Comparison of ENCODE assay signal across 9 mouse cellular contexts in the genomic region with DNA sequence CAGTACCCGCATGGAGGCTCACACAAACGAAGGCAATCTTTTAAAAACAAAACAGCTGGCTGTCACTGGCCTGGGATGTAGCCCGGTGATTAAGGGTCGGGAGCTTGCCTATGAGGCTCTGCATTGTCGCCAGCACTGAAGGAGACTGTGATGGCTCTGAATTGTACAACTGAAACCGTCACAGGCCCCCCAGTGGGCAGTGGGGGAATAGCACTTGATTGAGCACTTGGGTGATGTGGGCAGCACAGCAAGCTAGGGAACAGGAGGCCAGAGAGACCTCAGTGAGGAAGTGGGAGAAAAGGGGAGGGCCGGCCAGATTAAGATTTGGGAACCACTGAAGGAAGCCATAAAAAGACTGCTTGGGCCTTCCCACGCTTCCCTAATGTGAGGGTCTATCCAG. TPM values are rescaled to one million over a fixed set of nuclear protein-coding genes. Genes with fewer than 3 reads are reported as not detected.
DNase-seq lines count a peak whose midpoint lies in the region; ATAC-seq lines count a peak whose summit lies in the region.
"Had no signal": no experiment of that assay in that cellular context is flagged by ENCODE, and none has a peak within 500 bp of the region (broad histone marks: within the 10 kb centered on the region; RNA-seq: fewer than 3 reads in every experiment).

No protein-coding gene starts in this region.

- no peak for ATAC-seq in midbrain, embryonic 15.5 days (replicated peaks)
- no peak for ATAC-seq in limb, embryonic 11.5 days (ENCODE audit: insufficient number of reproducible peaks, low FRiP score, low TSS enrichment, low read depth)

- no peak overlapping the region for H3K27ac ChIP-seq in midbrain, embryonic 10.5 days (replicated peaks)
- H3K27ac ChIP-seq in midbrain, embryonic 15.5 days: no peak overlapping the region
- no peak overlapping the region for H3K27ac ChIP-seq in limb, embryonic 11.5 days (replicated peaks; ENCODE audit: low read depth, low read length)
- H3K27ac ChIP-seq: embryonic facial prominence, embryonic 12.5 days had no signal

- peaks cover 13% of the 10 kb centered on the region; the same call in 1 of the 2 replicates for H3K36me3 ChIP-seq in midbrain, embryonic 10.5 days
- no peaks in the 10 kb centered on the region for H3K36me3 ChIP-seq in midbrain, embryonic 15.5 days (replicated peaks)
- no peaks in the 10 kb centered on the region for H3K36me3 ChIP-seq in limb, embryonic 11.5 days (ENCODE audit: control insufficient read depth, insufficient read depth, low read length)

- H3K9me3 ChIP-seq in midbrain, embryonic 10.5 days (replicated peaks): no peaks in the 10 kb centered on the region
- no peaks in the 10 kb centered on the region for H3K9me3 ChIP-seq in midbrain, embryonic 15.5 days
- no peaks in the 10 kb centered on the region; the same call in 1 of the 2 replicates for H3K9me3 ChIP-seq in limb, embryonic 11.5 days (ENCODE audit: control insufficient read depth, low read length)
- H3K9me3 ChIP-seq: embryonic facial prominence, embryonic 12.5 days had no signal

- no peak overlapping the region for H3K4me3 ChIP-seq in midbrain, embryonic 10.5 days
- H3K4me3 ChIP-seq in midbrain, embryonic 15.5 days: no peak overlapping the region
- H3K4me3 ChIP-seq in limb, embryonic 11.5 days (ENCODE audit: low read depth, low read length): no peak overlapping the region
- H3K4me3 ChIP-seq: embryonic facial prominence, embryonic 12.5 days had no signal

- peaks cover 48% of the 10 kb centered on the region for H3K4me1 ChIP-seq in midbrain, embryonic 10.5 days
- H3K4me1 ChIP-seq in midbrain, embryonic 15.5 days: no peaks in the 10 kb centered on the region
- H3K4me1 ChIP-seq in limb, embryonic 11.5 days (ENCODE audit: control insufficient read depth, insufficient read depth, low read length): peaks cover 6% of the 10 kb centered on the region; the same call in 1 of the 2 replicates

- DNase-seq in midbrain, embryonic 10.5 days (ENCODE audit: low spot score): peak; percentile 81
- peak; percentile 78 to 82 for DNase-seq in cerebellum, adult 18-20 months
- peak; percentile 88 for DNase-seq in gastrocnemius, adult 18-20 months (ENCODE audit: low spot score)
- peak; percentile 72 to 87 for DNase-seq in kidney, adult 8-10 months
- peak; percentile 84 for DNase-seq in limb, embryonic 11.5 days (ENCODE audit: low spot score)
- DNase-seq in natural killer cell, adult 2 months (ENCODE audit: low spot score in 2 of 2): peak; percentile 62 to 78
- peak; percentile 87 for DNase-seq in testis, postnatal 10 days (ENCODE audit: low spot score)

- no peak overlapping the region for H3K9ac ChIP-seq in midbrain, embryonic 15.5 days
- no peak overlapping the region for H3K9ac ChIP-seq in limb, embryonic 11.5 days (ENCODE audit: low read length)
- H3K9ac ChIP-seq: embryonic facial prominence, embryonic 12.5 days had no signal

- peaks cover 87% of the 10 kb centered on the region for H3K27me3 ChIP-seq in midbrain, embryonic 10.5 days (ENCODE audit: low read depth, poor library complexity, severe bottlenecking)
- H3K27me3 ChIP-seq in midbrain, embryonic 15.5 days (replicated peaks): peaks cover 18% of the 10 kb centered on the region
- peaks cover 30% of the 10 kb centered on the region for H3K27me3 ChIP-seq in limb, embryonic 11.5 days (ENCODE audit: control insufficient read depth, insufficient read depth, low read length)

- H3K4me2 ChIP-seq in midbrain, embryonic 15.5 days: no peak overlapping the region
- H3K4me2 ChIP-seq in limb, embryonic 11.5 days (ENCODE audit: low read depth, severe bottlenecking): no peak overlapping the region
- H3K4me2 ChIP-seq: embryonic facial prominence, embryonic 12.5 days had no signal

- 26% methylated on average over 8 of the region's 8 CpGs for WGBS in midbrain, embryonic 10.5 days
- WGBS in midbrain, embryonic 15.5 days: 16% methylated on average over 8 of the region's 8 CpGs
- 19% methylated on average over 8 of the region's 8 CpGs for WGBS in limb, embryonic 11.5 days

RNA-seq across cellular contexts. Expression of a gene that starts 7.9 kb away (rescaled TPM):
- 0.79 and 0.81 TPM in 2 replicates for polyA plus RNA-seq in midbrain, embryonic 10.5 days (2016; fragmentation: Nextera tagmentation; extraction: Ambion mirVana)
- polyA plus RNA-seq in midbrain, embryonic 15.5 days (2015; fragmentation: Nextera tagmentation; extraction: Ambion mirVana): 1.4 and 1.8 TPM in 2 replicates
- total RNA-seq in gastrocnemius, adult 18-20 months (2021): 100 to 1,000 TPM; 379 to 395 TPM
- 3.1 and 3.8 TPM in 2 replicates for polyA plus RNA-seq in limb, embryonic 11.5 days (2014; fragmentation: Nextera tagmentation; extraction: Ambion mirVana)

RNA-seq across cellular contexts. Expression of a gene that starts 33.5 kb away (rescaled TPM):
- 6.0 and 7.1 TPM in 2 replicates for polyA plus RNA-seq in midbrain, embryonic 10.5 days (2016; fragmentation: Nextera tagmentation; extraction: Ambion mirVana)
- 5.1 and 5.2 TPM in 2 replicates for polyA plus RNA-seq in midbrain, embryonic 15.5 days (2015; fragmentation: Nextera tagmentation; extraction: Ambion mirVana)
- 1 to 10 TPM; 1.4 to 1.5 TPM for total RNA-seq in gastrocnemius, adult 18-20 months (2021)
- 3.0 and 3.2 TPM in 2 replicates for polyA plus RNA-seq in limb, embryonic 11.5 days (2014; fragmentation: Nextera tagmentation; extraction: Ambion mirVana)

RNA-seq across cellular contexts. Expression of a gene that starts 44.9 kb away (rescaled TPM):
- polyA plus RNA-seq in midbrain, embryonic 10.5 days (2016; fragmentation: Nextera tagmentation; extraction: Ambion mirVana): 23.3 and 30.3 TPM in 2 replicates
- 42.8 and 43.2 TPM in 2 replicates for polyA plus RNA-seq in midbrain, embryonic 15.5 days (2015; fragmentation: Nextera tagmentation; extraction: Ambion mirVana)
- 10 to 100 TPM; 29.7 to 33.3 TPM for total RNA-seq in gastrocnemius, adult 18-20 months (2021)
- polyA plus RNA-seq in limb, embryonic 11.5 days (2014; fragmentation: Nextera tagmentation; extraction: Ambion mirVana): 25.3 and 26.0 TPM in 2 replicates
